Mouse (Mus musculus): ENCODE measurements around the gene Slc25a36. TPM values are rescaled to one million over a fixed set of nuclear protein-coding genes. Genes with fewer than 3 reads are reported as not detected.

The Slc25a36 gene
- 75.6 and 88.6 TPM in 2 replicates for polyA plus RNA-seq (2014; fragmentation: Nextera tagmentation; extraction: Ambion mirVana)

DNA sequence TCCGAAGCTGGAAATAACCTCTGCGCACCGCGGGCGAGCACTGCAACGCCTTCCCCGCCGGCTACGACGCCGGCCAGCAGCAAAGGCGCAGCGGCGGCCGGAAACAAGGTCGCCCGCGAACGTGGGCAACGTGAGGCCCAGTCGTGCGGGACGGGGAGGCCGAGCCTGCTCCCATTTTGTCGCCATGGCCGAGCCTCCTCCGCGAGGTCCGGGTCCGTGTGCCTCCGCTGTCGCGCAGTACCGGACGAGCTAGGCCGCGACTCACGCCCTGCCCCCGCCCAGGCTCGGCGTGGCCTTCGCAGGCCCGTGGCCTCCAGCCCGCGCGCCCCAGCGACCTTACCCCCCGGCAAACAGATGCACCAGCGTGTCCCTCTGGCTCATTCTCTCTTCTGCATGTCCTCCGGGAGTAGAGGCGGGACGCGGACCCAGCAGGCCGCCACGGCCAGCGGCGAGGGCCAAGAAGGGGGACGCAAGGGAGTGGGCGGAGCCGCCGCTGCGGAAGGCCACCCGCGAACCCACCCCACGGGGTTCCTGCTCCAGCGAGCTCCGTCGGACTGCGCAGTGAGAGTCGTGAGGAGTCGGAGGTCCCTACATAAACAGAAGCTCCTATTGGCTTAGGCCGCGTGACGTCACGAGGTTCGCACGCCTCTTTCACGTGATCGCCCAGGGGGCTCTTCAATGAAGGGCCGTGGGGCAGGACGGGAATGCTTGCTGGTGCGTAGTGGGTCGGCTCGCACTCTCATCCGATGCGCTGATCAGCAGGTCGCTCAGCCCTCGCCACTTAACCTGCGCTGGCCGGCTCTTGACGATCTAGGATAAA, at the start of gene Slc25a36:
TSS of gene Slc25a36 (minus strand) at position 587 of the 820 bp plus-strand sequence.
- Histone ChIP-seq H3K4me1 (ENCODE audit: control insufficient read depth, insufficient read depth, low read length) (no peaks in the 10 kb centered on the region; the same call in 1 of the 2 replicates), H3K9me3 (ENCODE audit: control insufficient read depth, low read length) (no peaks in the 10 kb centered on the region), H3K4me2 (ENCODE audit: low read depth, severe bottlenecking) (peak within 1 kb of the TSS; percentile 47), H3K27me3 (ENCODE audit: control insufficient read depth, insufficient read depth, low read length) (no peaks in the 10 kb centered on the region), H3K4me3 (ENCODE audit: low read depth, low read length) (peak within 1 kb of the TSS; percentile 91), H3K27ac (replicated peaks; ENCODE audit: low read depth, low read length) (peak within 1 kb of the TSS; percentile 84), H3K9ac (ENCODE audit: low read length) (peak within 1 kb of the TSS; percentile 93), H3K36me3 (ENCODE audit: control insufficient read depth, insufficient read depth, low read length) (no peaks in the 10 kb centered on the region; the same call in 1 of the 2 replicates)
- DNase-seq (ENCODE audit: low spot score) (peak; percentile 97), ATAC-seq (ENCODE audit: insufficient number of reproducible peaks, low FRiP score, low TSS enrichment, low read depth) (peak; percentile 98)
- WGBS = under 1% methylated on average over 91 of the region's 91 CpGs

DNA sequence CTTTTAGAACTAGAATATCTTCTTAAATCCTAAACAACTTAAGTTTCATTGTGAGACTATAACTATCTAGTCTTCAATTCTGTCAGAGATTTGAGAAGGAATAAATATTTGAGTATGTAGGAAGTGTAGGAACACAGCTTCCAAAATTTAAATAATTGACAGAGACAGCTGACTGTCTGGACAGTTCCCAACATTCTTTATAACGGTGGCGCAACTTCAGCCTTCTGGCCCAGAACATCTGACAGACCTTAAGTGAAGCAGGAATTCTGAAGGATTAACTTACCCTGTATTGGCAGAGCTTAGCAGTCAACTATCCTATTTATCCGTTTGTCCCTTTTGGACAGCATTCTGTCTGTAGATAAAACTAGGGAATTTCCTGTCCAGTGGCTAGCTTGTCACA, 47.5 kb upstream of the Slc25a36 start:
- Histone ChIP-seq H3K4me1 (ENCODE audit: control insufficient read depth, insufficient read depth, low read length) (no peaks in the 10 kb centered on the region), H3K9ac (ENCODE audit: low read length) (no peak overlapping the region), H3K27me3 (ENCODE audit: control insufficient read depth, insufficient read depth, low read length) (no peaks in the 10 kb centered on the region), H3K9me3 (ENCODE audit: control insufficient read depth, low read length) (no peaks in the 10 kb centered on the region), H3K27ac (replicated peaks; ENCODE audit: low read depth, low read length) (no peak overlapping the region), H3K4me3 (ENCODE audit: low read depth, low read length) (no peak overlapping the region), H3K4me2 (ENCODE audit: low read depth, severe bottlenecking) (no peak overlapping the region), H3K36me3 (ENCODE audit: control insufficient read depth, insufficient read depth, low read length) (no peaks in the 10 kb centered on the region)
- DNase-seq (ENCODE audit: low spot score) (no peak), ATAC-seq (ENCODE audit: insufficient number of reproducible peaks, low FRiP score, low TSS enrichment, low read depth) (no peak)
- 76% methylated on average over 3 of the region's 3 CpGs for WGBS

- Histone ChIP-seq H3K27ac (replicated peaks; ENCODE audit: low read depth, low read length) (no peak overlapping the region), H3K9me3 (ENCODE audit: control insufficient read depth, low read length) (no peaks in the 10 kb centered on the region), H3K36me3 (ENCODE audit: control insufficient read depth, insufficient read depth, low read length) (no peaks in the 10 kb centered on the region), H3K4me1 (ENCODE audit: control insufficient read depth, insufficient read depth, low read length) (no peaks in the 10 kb centered on the region), H3K9ac (ENCODE audit: low read length) (no peak overlapping the region), H3K27me3 (ENCODE audit: control insufficient read depth, insufficient read depth, low read length) (no peaks in the 10 kb centered on the region), H3K4me3 (ENCODE audit: low read depth, low read length) (no peak overlapping the region), H3K4me2 (ENCODE audit: low read depth, severe bottlenecking) (no peak overlapping the region)
- WGBS = 83% methylated on average over 3 of the region's 3 CpGs
- no peak for ATAC-seq (ENCODE audit: insufficient number of reproducible peaks, low FRiP score, low TSS enrichment, low read depth)
- no peak for DNase-seq (ENCODE audit: low spot score)
These were observed 45.0 kb upstream of the Slc25a36 start for GRCm38 (mm10) chr9:97155981-97156380.

- H3K4me3 ChIP-seq (ENCODE audit: low read depth, low read length) = no peak overlapping the region
- no peaks in the 10 kb centered on the region for H3K4me1 ChIP-seq (ENCODE audit: control insufficient read depth, insufficient read depth, low read length)
- H3K9ac ChIP-seq (ENCODE audit: low read length) = no peak overlapping the region
- no peaks in the 10 kb centered on the region for H3K36me3 ChIP-seq (ENCODE audit: control insufficient read depth, insufficient read depth, low read length)
- no peak for ATAC-seq (ENCODE audit: insufficient number of reproducible peaks, low FRiP score, low TSS enrichment, low read depth)
- WGBS = 90% methylated on average over 4 of the region's 4 CpGs
- no peak overlapping the region for H3K4me2 ChIP-seq (ENCODE audit: low read depth, severe bottlenecking)
- no peak overlapping the region for H3K27ac ChIP-seq (replicated peaks; ENCODE audit: low read depth, low read length)
- no peaks in the 10 kb centered on the region for H3K9me3 ChIP-seq (ENCODE audit: control insufficient read depth, low read length)
- DNase-seq (ENCODE audit: low spot score) = no peak
- H3K27me3 ChIP-seq (ENCODE audit: control insufficient read depth, insufficient read depth, low read length) = no peaks in the 10 kb centered on the region
These were observed 44.0 kb upstream of the Slc25a36 start for GRCm38 (mm10) chr9:97154956-97155355.

GRCm38 (mm10) chr9:97153006-97153405, 42.0 kb upstream of the Slc25a36 start:
- ATAC-seq (ENCODE audit: insufficient number of reproducible peaks, low FRiP score, low TSS enrichment, low read depth) = no peak
- no peaks in the 10 kb centered on the region for H3K27me3 ChIP-seq (ENCODE audit: control insufficient read depth, insufficient read depth, low read length)
- H3K9me3 ChIP-seq (ENCODE audit: control insufficient read depth, low read length) = no peaks in the 10 kb centered on the region
- 88% methylated on average over 3 of the region's 3 CpGs for WGBS
- no peak overlapping the region for H3K4me3 ChIP-seq (ENCODE audit: low read depth, low read length)
- no peaks in the 10 kb centered on the region for H3K4me1 ChIP-seq (ENCODE audit: control insufficient read depth, insufficient read depth, low read length)
- no peak overlapping the region for H3K4me2 ChIP-seq (ENCODE audit: low read depth, severe bottlenecking)
- H3K27ac ChIP-seq (replicated peaks; ENCODE audit: low read depth, low read length) = no peak overlapping the region
- no peak overlapping the region for H3K9ac ChIP-seq (ENCODE audit: low read length)
- H3K36me3 ChIP-seq (ENCODE audit: control insufficient read depth, insufficient read depth, low read length) = no peaks in the 10 kb centered on the region
- DNase-seq (ENCODE audit: low spot score) = no peak

DNA sequence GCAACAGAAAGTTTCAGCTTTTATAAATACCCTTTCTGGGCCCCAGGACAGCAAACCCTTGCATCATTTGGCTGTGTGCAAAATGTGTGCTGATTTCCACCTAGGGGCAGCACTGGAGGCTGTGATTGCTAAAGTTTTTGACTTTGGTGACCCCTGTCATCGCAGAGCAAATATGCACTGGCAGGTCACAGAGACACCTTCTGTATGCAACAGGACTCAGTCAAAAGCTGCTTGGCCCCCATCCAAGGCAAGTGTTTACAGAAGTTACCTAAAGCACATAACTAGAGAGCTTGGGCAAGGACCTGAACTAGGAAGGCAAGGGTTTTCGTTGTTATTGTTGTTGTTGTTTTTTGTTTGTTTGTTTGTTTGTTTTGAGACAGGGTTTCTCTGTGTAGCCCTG, 36.3 kb upstream of the Slc25a36 start:
- Histone ChIP-seq H3K4me1 (ENCODE audit: control insufficient read depth, insufficient read depth, low read length) (no peaks in the 10 kb centered on the region), H3K4me2 (ENCODE audit: low read depth, severe bottlenecking) (no peak overlapping the region), H3K4me3 (ENCODE audit: low read depth, low read length) (no peak overlapping the region), H3K9ac (ENCODE audit: low read length) (no peak overlapping the region), H3K9me3 (ENCODE audit: control insufficient read depth, low read length) (no peaks in the 10 kb centered on the region), H3K36me3 (ENCODE audit: control insufficient read depth, insufficient read depth, low read length) (no peaks in the 10 kb centered on the region), H3K27me3 (ENCODE audit: control insufficient read depth, insufficient read depth, low read length) (no peaks in the 10 kb centered on the region), H3K27ac (replicated peaks; ENCODE audit: low read depth, low read length) (no peak overlapping the region)
- 88% methylated on average over 2 of the region's 2 CpGs for WGBS
- DNase-seq (ENCODE audit: low spot score) = no peak
- ATAC-seq (ENCODE audit: insufficient number of reproducible peaks, low FRiP score, low TSS enrichment, low read depth) = no peak

- Histone ChIP-seq H3K9me3 (ENCODE audit: control insufficient read depth, low read length) (no peaks in the 10 kb centered on the region), H3K27me3 (ENCODE audit: control insufficient read depth, insufficient read depth, low read length) (no peaks in the 10 kb centered on the region), H3K4me3 (ENCODE audit: low read depth, low read length) (no peak overlapping the region), H3K36me3 (ENCODE audit: control insufficient read depth, insufficient read depth, low read length) (no peaks in the 10 kb centered on the region), H3K4me2 (ENCODE audit: low read depth, severe bottlenecking) (no peak overlapping the region), H3K4me1 (ENCODE audit: control insufficient read depth, insufficient read depth, low read length) (no peaks in the 10 kb centered on the region), H3K9ac (ENCODE audit: low read length) (no peak overlapping the region), H3K27ac (replicated peaks; ENCODE audit: low read depth, low read length) (no peak overlapping the region)
- 74% methylated on average over 6 of the region's 6 CpGs for WGBS
- no peak for ATAC-seq (ENCODE audit: insufficient number of reproducible peaks, low FRiP score, low TSS enrichment, low read depth)
- no peak for DNase-seq (ENCODE audit: low spot score)
These were observed 34.4 kb upstream of the Slc25a36 start for GRCm38 (mm10) chr9:97145351-97145750.

GRCm38 (mm10) chr9:97143416-97143815, 32.5 kb upstream of the Slc25a36 start:
- H3K36me3 ChIP-seq (ENCODE audit: control insufficient read depth, insufficient read depth, low read length) = no peaks in the 10 kb centered on the region
- no peak overlapping the region for H3K27ac ChIP-seq (replicated peaks; ENCODE audit: low read depth, low read length)
- ATAC-seq (ENCODE audit: insufficient number of reproducible peaks, low FRiP score, low TSS enrichment, low read depth) (no peak), DNase-seq (ENCODE audit: low spot score) (no peak)
- H3K4me1 ChIP-seq (ENCODE audit: control insufficient read depth, insufficient read depth, low read length) = no peaks in the 10 kb centered on the region
- H3K4me3 ChIP-seq (ENCODE audit: low read depth, low read length) = no peak overlapping the region
- no peak overlapping the region for H3K4me2 ChIP-seq (ENCODE audit: low read depth, severe bottlenecking)
- 90% methylated on average over 5 of the region's 5 CpGs for WGBS
- no peak overlapping the region for H3K9ac ChIP-seq (ENCODE audit: low read length)
- H3K27me3 ChIP-seq (ENCODE audit: control insufficient read depth, insufficient read depth, low read length) = no peaks in the 10 kb centered on the region
- no peaks in the 10 kb centered on the region for H3K9me3 ChIP-seq (ENCODE audit: control insufficient read depth, low read length)
